Mouse (Mus musculus): Measurements from ENCODE around the gene Slc16a3. TPM values are rescaled to one million over a fixed set of nuclear protein-coding genes. Genes with fewer than 3 reads are reported as not detected.

Gene Slc16a3
- polyA plus RNA-seq, 1 experiment = 9.7 TPM

DNA sequence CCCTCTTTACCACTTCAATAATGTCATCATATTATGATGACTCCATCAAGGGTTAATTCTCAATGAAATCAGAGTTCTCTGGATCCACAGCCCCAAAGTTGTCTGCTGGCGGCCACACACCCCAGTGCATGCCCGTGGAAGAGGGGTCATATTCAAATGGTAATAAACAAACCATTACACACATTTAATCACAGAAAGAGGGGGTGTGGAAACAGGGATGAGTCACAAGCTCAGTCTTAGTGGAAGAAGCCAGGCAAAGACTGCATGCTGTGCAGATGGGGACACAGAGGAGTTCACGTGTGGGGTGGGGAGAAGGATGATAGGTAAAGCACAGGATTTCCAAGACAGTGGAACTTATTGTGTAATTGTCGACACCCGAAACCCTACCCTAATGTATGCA lies 56.0 kb downstream of the Slc16a3 start:
- H3K4me3 ChIP-seq = no peak overlapping the region
- TF ChIP-seq POLR2A (IDR thresholded peaks at IDR 0.05; ENCODE audit: insufficient read length, low read depth) (no peak), MYOG (IDR thresholded peaks at IDR 0.05; ENCODE audit: control insufficient read depth in 1 of 3, insufficient read depth in 1 of 3, insufficient read length in 2 of 3, low read depth in 2 of 3) (no peak), TCF12 (IDR thresholded peaks at IDR 0.05; ENCODE audit: insufficient read depth, poor library complexity, severe bottlenecking) (no peak), TCF3 (IDR thresholded peaks at IDR 0.05; ENCODE audit: insufficient read length, low read depth) (no peak), POLR2AphosphoS2 (IDR thresholded peaks at IDR 0.05; ENCODE audit: insufficient read length, low read depth) (no peak), MYOD1 (IDR thresholded peaks at IDR 0.05; ENCODE audit: control insufficient read depth in 1 of 3, insufficient read length in 2 of 3, low read depth in 2 of 3) (no peak), MAX (IDR thresholded peaks at IDR 0.05; ENCODE audit: low read depth) (no peak), CEBPB (IDR thresholded peaks at IDR 0.05; ENCODE audit: insufficient read depth, poor library complexity, severe bottlenecking) (no peak), E2F4 (IDR thresholded peaks at IDR 0.05; ENCODE audit: insufficient read depth) (no peak), SRF (IDR thresholded peaks at IDR 0.05; ENCODE audit: control insufficient read depth, insufficient read length, low read depth) (no peak), REST (IDR thresholded peaks at IDR 0.05; ENCODE audit: insufficient read depth, insufficient read length) (no peak), USF1 (IDR thresholded peaks at IDR 0.05; ENCODE audit: low read depth) (no peak)
- no peak overlapping the region for H3ac ChIP-seq (ENCODE audit: control insufficient read depth, insufficient read length)
- H3K27me3 ChIP-seq (ENCODE audit: control insufficient read depth, insufficient read depth, insufficient read length) = no peaks in the 10 kb centered on the region
- H3K79me2 ChIP-seq (ENCODE audit: control insufficient read depth, insufficient read depth) = no peaks in the 10 kb centered on the region
- no peaks in the 10 kb centered on the region for H3K36me3 ChIP-seq (ENCODE audit: control insufficient read depth, insufficient read depth)
- no peak overlapping the region for H3K4me2 ChIP-seq (ENCODE audit: low read depth)

DNA sequence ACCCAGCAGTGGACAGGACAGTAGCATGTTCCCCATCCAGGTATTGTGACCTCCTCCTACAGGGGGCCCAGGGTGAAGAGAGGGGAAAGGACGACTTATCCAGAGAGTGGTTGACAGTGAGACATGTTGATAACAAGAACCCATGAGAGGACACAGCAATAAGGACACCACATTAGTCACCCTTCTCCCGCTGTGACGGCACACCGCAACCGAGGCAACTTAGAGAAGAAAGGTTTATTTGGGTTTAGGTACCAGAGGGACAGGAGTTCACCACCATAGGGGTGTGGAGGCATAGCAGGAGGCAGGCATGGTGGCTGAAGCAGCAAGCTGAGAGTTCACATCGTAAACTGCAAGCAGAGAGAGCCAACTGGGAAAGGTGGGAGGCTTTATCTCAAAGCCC lies 57.9 kb downstream of the Slc16a3 start:
- H3ac ChIP-seq (ENCODE audit: control insufficient read depth, insufficient read length) = no peak overlapping the region
- no peak overlapping the region for H3K4me3 ChIP-seq
- no peaks in the 10 kb centered on the region for H3K36me3 ChIP-seq (ENCODE audit: control insufficient read depth, insufficient read depth)
- no peaks in the 10 kb centered on the region for H3K79me2 ChIP-seq (ENCODE audit: control insufficient read depth, insufficient read depth)
- no peak for TF ChIP-seq POLR2AphosphoS2 (IDR thresholded peaks at IDR 0.05; ENCODE audit: insufficient read length, low read depth)
- TF ChIP-seq USF1 (IDR thresholded peaks at IDR 0.05; ENCODE audit: low read depth) = no peak
- no peak for TF ChIP-seq MYOD1 (IDR thresholded peaks at IDR 0.05; ENCODE audit: control insufficient read depth in 1 of 3, insufficient read length in 2 of 3, low read depth in 2 of 3)
- no peak for TF ChIP-seq MYOG (IDR thresholded peaks at IDR 0.05; ENCODE audit: control insufficient read depth in 1 of 3, insufficient read depth in 1 of 3, insufficient read length in 2 of 3, low read depth in 2 of 3)
- TF ChIP-seq CEBPB (IDR thresholded peaks at IDR 0.05; ENCODE audit: insufficient read depth, poor library complexity, severe bottlenecking) = no peak
- no peak for TF ChIP-seq MAX (IDR thresholded peaks at IDR 0.05; ENCODE audit: low read depth)
- no peak for TF ChIP-seq REST (IDR thresholded peaks at IDR 0.05; ENCODE audit: insufficient read depth, insufficient read length)
- no peak for TF ChIP-seq TCF3 (IDR thresholded peaks at IDR 0.05; ENCODE audit: insufficient read length, low read depth)
- TF ChIP-seq E2F4 (IDR thresholded peaks at IDR 0.05; ENCODE audit: insufficient read depth) = no peak
- no peak for TF ChIP-seq TCF12 (IDR thresholded peaks at IDR 0.05; ENCODE audit: insufficient read depth, poor library complexity, severe bottlenecking)
- no peak for TF ChIP-seq SRF (IDR thresholded peaks at IDR 0.05; ENCODE audit: control insufficient read depth, insufficient read length, low read depth)
- TF ChIP-seq POLR2A (IDR thresholded peaks at IDR 0.05; ENCODE audit: insufficient read length, low read depth) = no peak
- H3K4me2 ChIP-seq (ENCODE audit: low read depth) = no peak overlapping the region
- H3K27me3 ChIP-seq (ENCODE audit: control insufficient read depth, insufficient read depth, insufficient read length) = no peaks in the 10 kb centered on the region

DNA sequence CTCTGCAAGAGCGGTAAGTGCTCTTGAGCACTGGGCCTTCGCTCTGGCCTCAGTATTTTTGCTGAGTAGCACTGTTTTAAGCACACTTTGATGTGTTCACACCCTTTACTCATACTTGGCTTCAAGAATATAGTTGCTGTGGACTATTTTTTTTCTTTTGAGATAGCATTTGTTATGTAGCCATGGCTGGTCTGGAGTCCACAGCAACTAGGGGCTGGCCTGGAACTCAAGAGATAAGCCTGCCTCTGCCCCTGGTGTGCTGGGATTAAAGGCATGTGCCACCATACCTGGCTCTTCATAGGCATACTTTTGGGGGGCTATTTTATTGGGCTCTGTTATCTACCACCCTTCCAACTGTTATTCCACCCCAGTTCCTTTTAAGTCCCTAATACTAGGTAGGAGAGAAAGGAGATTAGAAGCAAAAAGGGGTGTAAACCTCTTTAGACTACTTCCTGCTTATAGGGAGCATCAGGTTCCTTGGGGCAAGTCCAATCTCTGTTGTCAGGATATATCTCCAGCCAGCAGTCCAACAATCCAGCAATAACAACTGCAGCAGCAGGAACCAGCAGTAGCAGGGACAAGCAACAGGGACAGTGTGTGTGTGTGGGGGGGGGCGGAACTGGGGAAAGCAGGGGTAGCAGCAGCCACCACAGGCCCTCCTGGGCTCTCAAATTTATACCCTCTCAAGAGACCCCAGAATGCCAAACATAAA lies 61.9 kb downstream of the Slc16a3 start:
- H3ac ChIP-seq (ENCODE audit: control insufficient read depth, insufficient read length) = no peak overlapping the region
- no peak overlapping the region for H3K4me2 ChIP-seq (ENCODE audit: low read depth)
- no peaks in the 10 kb centered on the region for H3K27me3 ChIP-seq (ENCODE audit: control insufficient read depth, insufficient read depth, insufficient read length)
- TF ChIP-seq TCF12 (IDR thresholded peaks at IDR 0.05; ENCODE audit: insufficient read depth, poor library complexity, severe bottlenecking) (no peak), USF1 (IDR thresholded peaks at IDR 0.05; ENCODE audit: low read depth) (no peak), E2F4 (IDR thresholded peaks at IDR 0.05; ENCODE audit: insufficient read depth) (no peak), SRF (IDR thresholded peaks at IDR 0.05; ENCODE audit: control insufficient read depth, insufficient read length, low read depth) (no peak), CEBPB (IDR thresholded peaks at IDR 0.05; ENCODE audit: insufficient read depth, poor library complexity, severe bottlenecking) (no peak), TCF3 (IDR thresholded peaks at IDR 0.05; ENCODE audit: insufficient read length, low read depth) (no peak), MYOG (IDR thresholded peaks at IDR 0.05; ENCODE audit: control insufficient read depth in 1 of 3, insufficient read depth in 1 of 3, insufficient read length in 2 of 3, low read depth in 2 of 3) (no peak), REST (IDR thresholded peaks at IDR 0.05; ENCODE audit: insufficient read depth, insufficient read length) (no peak), MAX (IDR thresholded peaks at IDR 0.05; ENCODE audit: low read depth) (no peak), POLR2A (IDR thresholded peaks at IDR 0.05; ENCODE audit: insufficient read length, low read depth) (no peak), POLR2AphosphoS2 (IDR thresholded peaks at IDR 0.05; ENCODE audit: insufficient read length, low read depth) (no peak), MYOD1 (IDR thresholded peaks at IDR 0.05; ENCODE audit: control insufficient read depth in 1 of 3, insufficient read length in 2 of 3, low read depth in 2 of 3) (no peak)
- no peaks in the 10 kb centered on the region for H3K79me2 ChIP-seq (ENCODE audit: control insufficient read depth, insufficient read depth)
- H3K4me3 ChIP-seq = no peak overlapping the region
- H3K36me3 ChIP-seq (ENCODE audit: control insufficient read depth, insufficient read depth) = no peaks in the 10 kb centered on the region

Other genes starting within 250 kb of the Slc16a3 start
- gene Cenpx, start 234.7 kb upstream of the Slc16a3 start, polyA plus RNA-seq (2012; fragmentation: generic; extraction: Trizol) = 42.5 TPM
- 10.6 TPM for gene Lrrc45, start 234.6 kb upstream of the Slc16a3 start, polyA plus RNA-seq (2012; fragmentation: generic; extraction: Trizol)
- 1.9 TPM for gene Rac3, start 227.0 kb upstream of the Slc16a3 start, polyA plus RNA-seq (2012; fragmentation: generic; extraction: Trizol)
- gene Dcxr, start 221.2 kb upstream of the Slc16a3 start, polyA plus RNA-seq (2012; fragmentation: generic; extraction: Trizol) = 21.2 TPM
- 183 TPM for gene Cbr2, start 216.4 kb upstream of the Slc16a3 start, polyA plus RNA-seq (2012; fragmentation: generic; extraction: Trizol)
- 130 TPM for gene Hmga1b, start 185.7 kb upstream of the Slc16a3 start, polyA plus RNA-seq (2012; fragmentation: generic; extraction: Trizol)
- 19.7 TPM for gene Rfng, start 164.3 kb upstream of the Slc16a3 start, polyA plus RNA-seq (2012; fragmentation: generic; extraction: Trizol)
- gene Gps1, start 164.2 kb upstream of the Slc16a3 start, polyA plus RNA-seq (2012; fragmentation: generic; extraction: Trizol) = 179 TPM
- 58.3 TPM for gene Dus1l, start 152.1 kb upstream of the Slc16a3 start, polyA plus RNA-seq (2012; fragmentation: generic; extraction: Trizol)
- gene Fasn, start 123.9 kb upstream of the Slc16a3 start, polyA plus RNA-seq (2012; fragmentation: generic; extraction: Trizol) = 226 TPM
- 1.8 TPM for gene Ccdc57, start 15.6 kb upstream of the Slc16a3 start, polyA plus RNA-seq (2012; fragmentation: generic; extraction: Trizol)
- 79.5 TPM for gene Csnk1d, start 42.9 kb downstream of the Slc16a3 start, polyA plus RNA-seq (2012; fragmentation: generic; extraction: Trizol)
- 0.35 TPM for gene Cd7, start 90.9 kb downstream of the Slc16a3 start, polyA plus RNA-seq (2012; fragmentation: generic; extraction: Trizol)
- gene Sectm1b, start 115.1 kb downstream of the Slc16a3 start, polyA plus RNA-seq (2012; fragmentation: generic; extraction: Trizol) = not detected
- 0.12 TPM for gene Sectm1a, start 132.7 kb downstream of the Slc16a3 start, polyA plus RNA-seq (2012; fragmentation: generic; extraction: Trizol)
- gene Tex19.2, start 170.2 kb downstream of the Slc16a3 start, polyA plus RNA-seq (2012; fragmentation: generic; extraction: Trizol) = 0.05 TPM
- gene Tex19.1, start 197.7 kb downstream of the Slc16a3 start, polyA plus RNA-seq (2012; fragmentation: generic; extraction: Trizol) = not detected
- gene Uts2r, start 211.8 kb downstream of the Slc16a3 start, polyA plus RNA-seq (2012; fragmentation: generic; extraction: Trizol) = 0.20 TPM